ENCODE assay signal across 9 mouse cellular contexts in the genomic region with DNA sequence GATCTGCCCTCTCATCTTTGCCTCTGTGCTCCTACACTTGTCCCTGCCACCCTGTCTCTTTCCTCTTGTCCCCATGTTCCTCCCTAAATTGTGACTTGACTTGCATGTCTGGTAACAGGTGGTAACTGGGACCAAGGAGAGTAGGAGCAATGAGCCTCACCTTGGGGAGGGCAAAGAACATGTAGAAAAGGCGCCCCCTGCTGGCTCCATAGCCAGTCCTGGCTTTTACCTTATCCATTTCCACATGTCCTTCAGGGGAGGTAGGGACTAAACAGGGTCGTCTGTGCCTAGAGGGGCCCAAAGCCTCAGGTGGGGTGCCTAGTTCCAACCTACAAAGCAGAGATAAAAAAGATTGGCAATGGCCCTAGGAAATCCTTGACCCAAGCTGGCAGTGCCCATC. TPM values are rescaled to one million over a fixed set of nuclear protein-coding genes. Genes with fewer than 3 reads are reported as not detected.
DNase-seq lines count a peak whose midpoint lies in the region; ATAC-seq and TF ChIP-seq lines count a peak whose summit lies in the region.
"Had no signal": no experiment of that assay in that cellular context is flagged by ENCODE, and none has a peak within 500 bp of the region (broad histone marks: within the 10 kb centered on the region; RNA-seq: fewer than 3 reads in every experiment).

A gene (minus strand): TSS at position 387 of the 400 bp plus-strand sequence.

- no peaks in the 10 kb centered on the region for H3K36me3 ChIP-seq in forebrain, embryonic 15.5 days
- no peaks in the 10 kb centered on the region for H3K36me3 ChIP-seq in kidney, embryonic 15.5 days

- H3K27ac ChIP-seq in forebrain, embryonic 15.5 days (replicated peaks) = no peak within 1 kb of the TSS
- H3K27ac ChIP-seq in kidney, embryonic 15.5 days = no peak within 1 kb of the TSS
- no peak within 1 kb of the TSS for H3K27ac ChIP-seq in olfactory bulb, adult 2 months (ENCODE audit: insufficient read depth, low read depth, low read length)

- 21% methylated on average over 2 of the region's 2 CpGs for WGBS in forebrain, embryonic 15.5 days
- 13% methylated on average over 2 of the region's 2 CpGs for WGBS in kidney, embryonic 15.5 days
- WGBS in lung, adult 2 months = 27% methylated on average over 2 of the region's 2 CpGs
- 18% methylated on average over 2 of the region's 2 CpGs for WGBS in olfactory bulb, adult 2 months

- TF ChIP-seq CTCF in brain, embryonic 14.5 days (IDR thresholded peaks at IDR 0.05; ENCODE audit: borderline replicate concordance, extremely low read depth, insufficient read depth, insufficient read length) = peak; percentile 56; the same call in 1 of the 2 replicates
- peak; percentile 25; the same call in 1 of the 2 replicates for TF ChIP-seq CTCF in lung, adult 2 months (IDR thresholded peaks at IDR 0.05; ENCODE audit: insufficient read depth, low read length)
- TF ChIP-seq CTCF in olfactory bulb, adult 2 months (IDR thresholded peaks at IDR 0.05; ENCODE audit: insufficient read depth, low read depth, low read length) = peak; percentile 22; the same call in 1 of the 2 replicates

- no peaks in the 10 kb centered on the region for H3K4me1 ChIP-seq in forebrain, embryonic 15.5 days
- H3K4me1 ChIP-seq in kidney, embryonic 15.5 days = no peaks in the 10 kb centered on the region
- no peaks in the 10 kb centered on the region for H3K4me1 ChIP-seq in lung, adult 2 months (ENCODE audit: control insufficient read depth, insufficient read depth, low read length)
- H3K4me1 ChIP-seq in olfactory bulb, adult 2 months (ENCODE audit: control insufficient read depth, insufficient read depth, low read length) = no peaks in the 10 kb centered on the region

- no peaks in the 10 kb centered on the region for H3K27me3 ChIP-seq in forebrain, embryonic 15.5 days
- 0 out of 2 replicates have a peak, but pooled peaks cover 7% of the 10 kb centered on the region for H3K27me3 ChIP-seq in kidney, embryonic 15.5 days

- DNase-seq in testis, postnatal 10 days (ENCODE audit: low spot score) = peak; percentile 64
- DNase-seq in testis, postnatal 14 days (ENCODE audit: low spot score) = no peak
- peak; percentile 66 for DNase-seq in brain, embryonic 14.5 days (ENCODE audit: low read depth)
- DNase-seq in lung, adult 2 months = peak; percentile 38

- ATAC-seq in forebrain, embryonic 15.5 days (replicated peaks) = no peak
- ATAC-seq in kidney, embryonic 15.5 days (replicated peaks; ENCODE audit: low FRiP score) = no peak
- no peak for ATAC-seq in megakaryocyte-erythroid progenitor cell, adult 5-6 weeks (replicated peaks; ENCODE audit: low FRiP score, low TSS enrichment, poor library complexity, severe bottlenecking)

- no peak for TF ChIP-seq POLR2A in brain, embryonic 14.5 days (IDR thresholded peaks at IDR 0.05; ENCODE audit: borderline replicate concordance, extremely low read depth, insufficient read depth, insufficient read length, poor library complexity, severe bottlenecking)
- no peak for TF ChIP-seq POLR2A in lung, adult 2 months (IDR thresholded peaks at IDR 0.05; ENCODE audit: borderline replicate concordance, extremely low read depth, low read depth, low read length)
- TF ChIP-seq POLR2A in olfactory bulb, adult 2 months (IDR thresholded peaks at IDR 0.05; ENCODE audit: insufficient read depth, low read depth, low read length) = no peak

- no peak within 1 kb of the TSS for H3K4me3 ChIP-seq in forebrain, embryonic 15.5 days
- no peak within 1 kb of the TSS for H3K4me3 ChIP-seq in kidney, embryonic 15.5 days (replicated peaks)
- no peak within 1 kb of the TSS for H3K4me3 ChIP-seq in lung, adult 2 months (replicated peaks; ENCODE audit: extremely low read depth, low read depth, low read length)
- H3K4me3 ChIP-seq in olfactory bulb, adult 2 months (ENCODE audit: insufficient read depth, low read depth, low read length) = no peak within 1 kb of the TSS
- H3K4me3 ChIP-seq: erythroblast, embryonic 14.5 days had no signal

- H3K9me3 ChIP-seq in forebrain, embryonic 15.5 days = no peaks in the 10 kb centered on the region
- no peaks in the 10 kb centered on the region for H3K9me3 ChIP-seq in kidney, embryonic 15.5 days (replicated peaks)

- no peak within 1 kb of the TSS for H3K9ac ChIP-seq in forebrain, embryonic 15.5 days (replicated peaks)
- H3K9ac ChIP-seq in kidney, embryonic 15.5 days = no peak within 1 kb of the TSS

- no peak within 1 kb of the TSS for H3K4me2 ChIP-seq in forebrain, embryonic 15.5 days (replicated peaks)
- no peak within 1 kb of the TSS for H3K4me2 ChIP-seq in kidney, embryonic 15.5 days

RNA-seq across cellular contexts. Expression of the gene that starts here (rescaled TPM):
- 141 and 249 TPM in 2 replicates for polyA plus RNA-seq in brain, embryonic 14.5 days (2012; rRNA removed)
- 66.5 and 78.2 TPM in 2 replicates for polyA plus RNA-seq in forebrain, embryonic 15.5 days (2015; fragmentation: Nextera tagmentation; extraction: Ambion mirVana)
- 8.0 and 10.4 TPM in 2 replicates for polyA plus RNA-seq in kidney, embryonic 15.5 days (2015; fragmentation: Nextera tagmentation; extraction: Ambion mirVana)
- polyA plus RNA-seq in lung, adult 2 months (2012; rRNA removed) = 6.6 and 9.4 TPM in 2 replicates
- not detected in 2 replicates for polyA plus RNA-seq in olfactory bulb, adult 2 months (2012; ENCODE audit: insufficient read depth, insufficient read length, low replicate concordance, missing spikeins)
- not detected in 2 replicates for total RNA-seq in megakaryocyte-erythroid progenitor cell, adult 5-6 weeks (2014; fragmentation: Nextera tagmentation)
- total RNA-seq in megakaryocyte-erythroid progenitor cell, adult 5-6 weeks (2017) = 0.15 and 2.0 TPM in 2 replicates
